Mouse (Mus musculus) olfactory bulb, adult 2 months (tissue): ENCODE measurements around the gene Fcf1. TPM values are rescaled to one million over a fixed set of nuclear protein-coding genes. Genes with fewer than 3 reads are reported as not detected.

ENCODE experiments used
- H3K27ac ChIP-seq: fragments of 200-500 bp; 2 replicates; pipeline ENCODE4 v1.5.1; 2012; ENCODE audit warnings: low read depth, low read length; ENCODE audit not compliant: insufficient read depth
- H3K4me1 ChIP-seq: fragments of 200-500 bp; 2 replicates; pipeline ENCODE4 v1.6.1; 2012; ENCODE audit warnings: low read length; ENCODE audit not compliant: control insufficient read depth, insufficient read depth
- H3K4me3 ChIP-seq: fragments of 200-500 bp; 2 replicates; pipeline ENCODE4 v1.5.1; 2012; ENCODE audit warnings: mild to moderate bottlenecking, low read depth, low read length, moderate library complexity; ENCODE audit not compliant: insufficient read depth
- CTCF ChIP-seq: fragments of 200-500 bp; IDR thresholded peaks from 2 replicates; pipeline ENCODE4 v1.5.1; 2012; ENCODE audit warnings: low read depth, mild to moderate bottlenecking, low read length, moderate library complexity; ENCODE audit not compliant: insufficient read depth
- POLR2A ChIP-seq: fragments of 200-500 bp; IDR thresholded peaks from 2 replicates; pipeline ENCODE4 v1.6.1; 2012; ENCODE audit warnings: mild to moderate bottlenecking, low read depth, low read length, moderate library complexity; ENCODE audit not compliant: insufficient read depth
- WGBS: fragments of 180-500 bp; shearing (Covaris S2); methylation state at CpG from one replicate; pipeline ENCODE4 v1.1.7; 2018; 5-methylcytosine and 5-hydroxymethylcytosine counted together
- polyA plus RNA-seq: library from polyadenylated mRNA; stranded (reverse); fragments of >200 nt; gene quantifications from 2 replicates; pipeline ENCODE4 v1.2.4, GENCODE M21; 2012; ENCODE audit warnings: low replicate concordance; ENCODE audit not compliant: missing spikeins, insufficient read depth, insufficient read length

Fcf1 gene
- polyA plus RNA-seq, 1 experiment = not detected

- H3K27ac ChIP-seq = no peak overlapping the region
- peaks cover 2% of the 10 kb centered on the region; the same call in 1 of the 2 replicates for H3K4me1 ChIP-seq
- 86% methylated on average over 21 of the region's 21 CpGs for WGBS
- H3K4me3 ChIP-seq = no peak overlapping the region
- TF ChIP-seq POLR2A = no peak
These were observed 27.4 kb upstream of the Fcf1 start for GRCm38 (mm10) chr12:84943006-84943952.

- TF ChIP-seq POLR2A (no peak), CTCF (no peak)
- no peak overlapping the region for H3K27ac ChIP-seq
- peaks cover under 1% of the 10 kb centered on the region; the same call in 1 of the 2 replicates for H3K4me1 ChIP-seq
- 87% methylated on average over 4 of the region's 4 CpGs for WGBS
- no peak overlapping the region for H3K4me3 ChIP-seq
These were observed 26.4 kb upstream of the Fcf1 start for GRCm38 (mm10) chr12:84944150-84944812.

- TF ChIP-seq CTCF = no peak
- TF ChIP-seq POLR2A = no peak
- peaks cover 3% of the 10 kb centered on the region; the same call in 1 of the 2 replicates for H3K4me1 ChIP-seq
- H3K27ac ChIP-seq = no peak overlapping the region
- no peak overlapping the region for H3K4me3 ChIP-seq
- 91% methylated on average over 9 of the region's 9 CpGs for whole genome bisulfite sequencing
These were observed 25.7 kb upstream of the Fcf1 start for GRCm38 (mm10) chr12:84944813-84945553.

GRCm38 (mm10) chr12:84947894-84948583 is 22.7 kb upstream of the Fcf1 start:
- no peak for TF ChIP-seq CTCF
- Histone ChIP-seq H3K4me1 (peaks cover 6% of the 10 kb centered on the region), H3K27ac (no peak overlapping the region), H3K4me3 (no peak overlapping the region)
- 78% methylated on average over 2 of the region's 2 CpGs for WGBS

DNA sequence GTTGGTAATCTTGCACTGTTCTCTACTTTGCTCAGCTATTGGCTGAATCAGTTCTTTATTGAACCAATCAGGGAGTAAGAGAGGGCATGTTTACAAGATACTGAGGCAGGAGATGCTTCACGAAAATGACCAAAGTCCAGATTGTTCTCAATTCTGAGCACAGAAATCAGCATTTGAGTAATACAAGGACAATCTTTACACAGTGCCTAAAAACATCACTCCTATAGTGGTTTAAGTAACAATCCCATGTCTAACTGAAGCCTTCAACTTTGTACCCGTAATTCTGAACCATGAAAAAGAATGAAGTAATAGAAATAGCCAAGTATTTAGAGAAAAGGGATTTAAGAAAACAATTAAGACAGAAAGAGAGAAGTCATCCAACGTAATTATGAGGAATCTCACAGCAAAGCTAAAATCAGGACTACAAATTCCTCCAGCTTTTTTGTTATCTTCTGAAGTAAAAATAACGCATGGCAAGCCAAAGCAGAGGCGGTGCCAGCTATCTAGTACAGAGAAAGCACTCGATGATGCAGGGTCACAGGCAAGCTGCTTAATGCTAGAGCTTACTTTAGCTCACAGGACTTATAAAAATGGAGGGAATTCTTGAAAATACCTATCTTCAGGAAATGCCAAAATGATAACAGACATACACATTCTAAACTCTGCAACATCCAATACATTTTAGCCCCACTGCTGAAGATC is 22.0 kb upstream of the Fcf1 start:
- Histone ChIP-seq H3K4me3 (no peak overlapping the region), H3K27ac (no peak overlapping the region), H3K4me1 (peaks cover 6% of the 10 kb centered on the region)
- no peak for TF ChIP-seq POLR2A
- TF ChIP-seq CTCF = no peak
- WGBS = 62% methylated on average over 6 of the region's 6 CpGs

GRCm38 (mm10) chr12:84950763-84951162 is 19.9 kb upstream of the Fcf1 start:
- WGBS = 66% methylated on average over 6 of the region's 6 CpGs

GRCm38 (mm10) chr12:84951531-84951930 is 19.2 kb upstream of the Fcf1 start:
- WGBS = 29% methylated on average over 8 of the region's 8 CpGs
- Histone ChIP-seq H3K27ac (no peak overlapping the region), H3K4me1 (peaks cover 6% of the 10 kb centered on the region), H3K4me3 (no peak overlapping the region)
- TF ChIP-seq POLR2A (no peak), CTCF (no peak)

More at GRCm38 (mm10) chr12:84950763-84951162, 19.9 kb upstream of the Fcf1 start:
- no peak overlapping the region for H3K4me3 ChIP-seq
- H3K27ac ChIP-seq = no peak overlapping the region
- H3K4me1 ChIP-seq = peaks cover 6% of the 10 kb centered on the region
- TF ChIP-seq POLR2A (no peak), CTCF (no peak)

- Histone ChIP-seq H3K27ac (no peak overlapping the region), H3K4me3 (no peak overlapping the region), H3K4me1 (peaks cover 6% of the 10 kb centered on the region)
- no peak for TF ChIP-seq CTCF
- no peak for TF ChIP-seq POLR2A
- 50% methylated on average over 1 of the region's 1 CpGs for WGBS
These were observed 18.3 kb upstream of the Fcf1 start for GRCm38 (mm10) chr12:84952351-84952750.
